Mouse (Mus musculus) left cerebral cortex, adult 18-20 months (tissue): Measurements from ENCODE around the gene Gpc6. TPM values are rescaled to one million over a fixed set of nuclear protein-coding genes. Genes with fewer than 3 reads are reported as not detected.

Source experiments
- DNase-seq, 2 experiments: peaks; one replicate each; pipeline ENCODE4 v3.0.0; 2021 to 2022; ENCODE audit warnings: low spot score in 2 of 2, mixed read lengths in 1 of 2
- total RNA-seq, 2 experiments: library from RNA; stranded (reverse); gene quantifications; 2 replicates each; pipeline ENCODE4 v1.2.3; 2021

Gpc6 gene
- total RNA-seq, 2 experiments from 2014 or later: 12.4 to 12.8 TPM

DNA sequence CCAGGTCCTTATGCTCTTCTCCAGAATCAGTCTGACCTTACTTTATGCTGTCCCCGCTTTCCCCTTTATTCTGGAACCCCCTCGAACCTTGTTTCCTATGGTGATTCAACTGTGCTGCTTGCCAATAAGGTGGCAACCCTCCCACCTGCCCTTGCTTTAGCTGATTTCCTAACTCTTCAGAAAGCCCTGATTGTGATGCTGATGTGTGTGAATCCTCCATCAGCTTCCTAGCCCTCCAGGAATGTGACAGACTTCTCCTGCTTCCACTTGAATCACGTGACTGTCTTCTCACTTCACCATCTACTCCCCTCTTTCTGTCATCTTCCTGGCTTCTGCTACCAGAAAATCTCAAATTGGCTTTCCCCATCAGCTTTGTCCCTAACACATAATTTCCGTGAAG lies 305.4 kb downstream of the Gpc6 start:
- DNase-seq: no peak

DNA sequence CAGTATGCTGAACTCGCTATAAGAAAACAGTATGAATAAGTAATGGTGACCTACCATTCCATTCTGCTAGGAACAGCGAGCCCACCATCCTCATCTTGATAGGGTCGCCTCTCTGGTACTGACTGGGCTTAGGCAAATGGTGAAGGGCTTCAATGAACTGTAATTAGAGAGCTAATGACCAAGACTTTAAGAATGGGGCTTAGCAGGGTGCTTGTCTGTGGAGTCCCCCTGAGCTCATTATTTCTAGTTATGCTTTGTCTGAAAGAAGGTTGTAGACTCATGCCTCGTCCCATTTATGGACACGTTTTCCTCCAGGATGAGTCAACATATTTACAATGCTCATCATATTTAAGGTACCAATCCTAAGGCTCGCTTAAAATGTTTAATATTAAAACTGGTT lies 313.1 kb downstream of the Gpc6 start:
- no peak for DNase-seq

DNA sequence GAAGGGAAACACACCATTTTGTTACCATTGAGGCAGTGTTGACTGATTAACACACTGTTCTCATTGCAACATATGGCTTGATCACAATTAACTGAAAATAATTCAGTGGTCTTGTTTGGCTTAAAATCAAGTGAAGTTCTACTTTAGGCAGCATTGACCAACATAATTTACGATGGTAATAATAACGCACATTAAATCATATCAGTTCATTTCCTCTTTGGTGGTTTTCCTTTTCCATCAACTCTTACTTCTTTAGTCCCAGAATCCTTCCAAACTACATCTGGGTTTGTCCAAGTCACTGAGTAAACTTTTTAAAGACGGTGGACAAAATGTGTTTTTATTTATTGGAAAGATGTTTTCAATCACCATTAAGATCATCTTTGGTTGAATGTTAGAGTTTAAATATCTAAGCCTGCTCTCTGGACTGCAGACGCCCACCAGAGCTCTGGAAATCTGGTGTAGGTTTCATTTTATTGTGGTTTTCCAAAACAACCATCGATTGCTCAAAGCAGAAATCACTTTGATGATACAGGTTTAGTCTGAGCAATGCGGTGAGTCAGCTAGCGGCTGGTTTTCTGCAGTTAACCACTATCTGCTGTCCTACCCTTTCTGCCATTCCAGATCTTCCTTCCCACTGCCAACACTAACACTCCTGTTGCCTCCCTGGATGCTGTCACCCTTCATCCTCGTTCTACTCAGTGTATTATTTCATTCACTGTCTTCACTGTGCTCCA lies 314.7 kb downstream of the Gpc6 start:
- no peak for DNase-seq

DNA sequence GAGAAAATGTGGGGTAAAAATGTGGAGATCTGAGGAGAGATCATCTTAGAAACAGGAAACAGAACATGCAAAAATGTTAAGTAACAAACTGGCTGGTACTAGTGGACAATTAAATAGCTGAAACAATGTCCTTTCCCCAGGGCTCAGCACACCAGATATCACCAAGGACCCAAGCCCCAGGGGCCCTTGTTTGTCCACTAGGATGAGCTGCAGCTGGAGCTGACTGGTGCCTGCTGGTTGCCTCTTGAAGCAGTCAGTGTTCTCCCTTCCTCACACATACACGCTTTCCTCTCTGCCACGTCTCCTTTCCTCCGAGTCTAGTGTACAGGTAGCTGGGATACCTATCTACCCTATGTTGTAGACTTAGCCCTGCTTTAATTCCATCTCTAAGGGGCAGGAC lies 320.5 kb downstream of the Gpc6 start:
- DNase-seq: no peak

DNA sequence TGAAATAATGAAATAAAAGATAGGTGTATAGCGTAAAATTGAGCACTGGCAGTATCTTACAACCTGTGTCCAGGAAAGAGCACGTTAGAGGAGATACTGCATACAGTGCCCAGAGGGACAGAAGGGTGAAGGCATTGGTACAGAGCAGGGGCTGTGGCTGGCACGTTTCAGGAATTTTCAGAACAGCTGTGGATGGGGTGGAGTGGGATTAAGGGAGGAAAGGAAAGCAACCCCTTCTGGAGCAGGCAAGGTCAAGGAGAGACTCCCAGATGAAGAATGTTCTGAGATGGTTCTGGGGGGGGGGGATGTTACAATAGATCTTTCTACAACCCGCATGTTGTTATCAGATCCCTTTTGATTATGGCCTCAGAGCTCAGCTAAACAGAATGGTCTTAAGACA lies 331.1 kb downstream of the Gpc6 start:
- no peak for DNase-seq

DNA sequence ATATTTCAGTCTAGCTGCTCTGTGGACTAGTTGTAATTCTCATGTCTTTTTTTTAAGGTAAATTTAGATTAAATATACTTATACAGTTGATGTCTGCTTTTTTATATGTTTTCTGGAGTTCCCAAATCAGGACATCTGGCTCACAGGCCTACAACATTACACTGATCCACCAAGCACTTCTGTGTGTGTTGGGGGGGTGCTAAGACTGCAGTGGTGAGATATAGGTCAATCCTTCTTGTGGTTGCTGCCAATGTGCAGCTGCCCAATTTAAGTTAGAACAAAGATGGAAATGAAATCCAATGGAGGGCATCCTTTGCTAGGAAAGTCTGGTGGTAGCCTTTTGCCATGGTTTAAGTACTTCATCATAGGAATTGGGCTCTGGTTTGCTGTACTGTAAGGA lies 340.5 kb downstream of the Gpc6 start:
- no peak for DNase-seq

DNA sequence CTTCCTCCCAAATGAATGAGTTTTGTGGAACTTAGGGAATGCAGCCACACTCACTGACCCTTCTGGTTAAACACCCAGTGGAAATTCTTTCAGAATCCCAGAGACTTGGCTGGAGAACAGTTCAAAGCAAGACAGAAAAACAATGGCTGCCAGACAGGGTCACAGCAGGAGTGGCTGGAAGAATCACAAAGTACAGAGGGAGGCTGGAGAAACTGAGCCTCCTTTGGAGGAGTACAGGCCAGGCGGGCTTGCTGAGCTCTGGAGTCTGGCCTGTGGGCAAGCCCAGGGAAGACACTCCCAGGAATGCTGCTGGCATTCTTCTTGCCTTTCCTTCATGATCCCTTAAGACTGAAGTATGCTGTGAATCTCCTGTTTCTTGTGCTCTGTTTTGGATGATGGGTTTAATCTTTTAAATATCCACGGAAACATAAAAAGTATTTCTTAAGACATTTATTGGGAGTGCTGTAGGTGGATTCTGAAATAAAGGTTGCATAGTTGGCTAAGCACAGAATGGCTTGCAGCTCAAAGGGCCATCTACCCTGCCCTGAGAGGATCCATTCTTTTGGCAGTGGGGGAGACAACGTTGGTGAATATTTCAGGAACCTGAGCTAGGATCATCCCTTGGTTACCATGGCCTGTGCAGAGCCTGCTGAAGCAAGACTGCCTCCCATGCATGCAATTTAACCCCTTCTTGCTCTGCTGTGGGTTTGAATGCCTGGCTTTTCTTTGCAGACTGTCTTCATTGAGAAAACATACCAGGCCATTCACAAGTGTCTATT lies 342.9 kb downstream of the Gpc6 start:
- no peak for DNase-seq

DNA sequence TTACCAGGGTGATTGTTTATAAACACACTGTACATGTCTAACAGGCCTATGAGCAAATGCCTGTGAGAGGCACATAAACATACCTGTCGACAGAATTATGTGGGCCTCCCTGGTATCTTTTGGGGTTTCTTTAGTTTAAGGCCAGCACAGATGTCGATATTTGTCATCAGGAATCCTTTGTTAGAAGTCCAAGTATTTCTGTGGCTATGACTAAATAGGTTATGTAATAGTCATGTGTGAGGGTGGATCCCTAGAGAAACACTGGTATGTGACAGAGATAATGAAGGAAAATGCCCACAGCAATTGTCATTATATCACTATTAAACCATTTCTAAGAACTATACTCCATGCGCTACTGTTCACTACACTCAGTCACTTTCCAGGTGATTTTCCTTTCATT lies 358.5 kb downstream of the Gpc6 start:
- no peak for DNase-seq

DNA sequence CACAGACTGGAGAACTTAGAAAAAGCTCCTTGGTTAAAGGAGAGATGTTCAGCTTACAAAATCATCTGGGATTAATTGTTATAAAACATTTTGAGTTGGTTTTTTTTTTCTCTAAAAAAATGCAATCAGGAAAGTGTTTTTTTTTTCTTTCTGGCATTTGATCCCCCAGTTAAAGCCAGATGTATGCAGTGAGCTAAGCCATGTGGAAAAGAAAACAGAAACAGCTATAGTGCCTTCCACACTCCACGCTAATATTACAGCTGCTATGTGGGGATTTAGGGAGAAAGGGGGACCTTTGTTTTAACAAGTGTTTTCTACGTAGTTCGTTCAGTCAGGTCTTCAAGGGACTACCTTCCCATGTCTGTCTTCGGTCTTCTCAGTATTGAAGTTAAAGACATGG lies 368.6 kb downstream of the Gpc6 start:
- DNase-seq: no peak

DNA sequence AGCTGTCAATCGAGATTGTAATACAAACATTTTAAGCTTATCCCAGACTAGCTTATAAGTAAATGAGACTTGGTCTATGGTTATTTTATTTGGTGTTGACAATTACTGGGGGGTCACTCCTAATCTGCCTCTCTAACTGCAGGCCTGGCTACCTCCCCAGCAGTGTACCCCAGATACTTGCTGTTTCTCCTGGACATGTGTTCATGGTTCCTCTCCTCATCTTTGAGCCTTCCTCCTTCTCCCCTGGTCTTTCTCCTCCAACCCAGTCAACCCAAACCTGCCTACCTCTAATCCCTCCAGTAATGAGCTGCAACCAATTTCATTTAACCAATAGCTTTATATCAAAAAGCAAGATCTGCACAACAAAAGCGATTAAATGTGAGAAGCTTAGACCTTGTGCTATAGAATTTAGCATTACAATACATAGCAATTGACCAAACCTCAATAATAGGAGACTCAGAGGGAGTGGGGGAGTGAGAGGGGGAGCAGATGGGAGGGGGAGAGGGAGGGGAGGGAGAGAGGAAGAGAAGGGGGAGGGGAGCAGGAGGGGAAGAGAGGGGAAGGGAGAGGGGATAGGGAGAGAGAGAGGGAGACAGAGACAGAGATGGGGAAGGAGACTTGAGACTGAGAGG lies 371.2 kb downstream of the Gpc6 start:
- DNase-seq: no peak

DNA sequence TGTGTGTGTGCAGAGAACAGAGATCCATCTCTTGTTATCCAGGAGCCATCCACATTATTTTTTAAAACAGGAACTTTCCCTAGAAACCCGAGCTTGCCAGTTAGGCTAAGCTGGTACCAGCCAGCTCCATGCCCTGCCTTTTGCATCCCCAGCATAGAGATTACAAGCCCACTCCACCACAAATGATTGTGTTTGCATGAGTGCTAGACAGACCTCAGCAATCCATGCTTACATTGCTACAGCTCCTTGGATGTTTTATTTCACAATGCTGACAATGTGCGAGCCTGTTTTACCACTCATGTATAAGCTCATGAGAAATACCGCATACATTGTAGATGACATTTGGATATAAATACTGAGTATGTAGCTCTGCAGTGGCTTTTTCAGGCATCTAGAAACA lies 375.9 kb downstream of the Gpc6 start:
- no peak for DNase-seq

DNA sequence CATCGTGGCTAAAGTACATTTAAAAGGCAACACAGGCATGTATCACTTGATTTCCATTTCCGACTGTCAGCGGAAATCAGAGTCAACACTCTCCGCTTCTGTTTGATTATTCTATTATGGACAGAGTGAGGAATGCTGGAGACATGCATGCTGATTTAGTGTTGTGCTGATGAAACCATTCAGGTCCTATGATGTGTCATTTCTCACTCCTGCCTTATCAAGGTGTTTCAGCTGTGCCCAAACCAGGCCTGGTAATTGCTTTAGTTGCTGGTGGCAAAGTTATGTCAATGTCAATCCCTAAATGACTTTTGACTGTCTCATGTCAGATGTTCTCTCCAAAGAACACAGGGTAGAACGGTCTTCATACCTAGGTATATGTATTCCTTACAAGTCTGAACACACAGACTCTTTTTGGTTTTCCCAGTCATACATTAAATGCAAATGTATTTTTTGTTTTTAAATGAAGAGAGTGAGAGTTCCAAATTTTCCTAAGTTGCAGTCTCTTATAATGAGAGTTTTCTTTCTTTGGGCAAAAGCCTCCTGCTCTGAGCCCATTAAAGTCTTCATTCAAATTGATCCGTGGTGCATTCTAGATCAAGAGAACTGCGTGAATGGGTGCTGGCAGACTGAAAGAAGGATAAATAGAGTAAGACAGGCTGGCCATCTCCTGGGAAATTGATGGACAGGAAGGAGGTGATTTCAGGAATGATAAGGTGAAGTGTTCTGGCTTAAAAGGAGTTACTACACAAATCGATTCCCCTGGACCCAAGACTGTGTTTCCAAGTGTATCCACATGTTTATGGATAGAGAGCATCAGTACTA lies 379.0 kb downstream of the Gpc6 start:
- no peak for DNase-seq

DNA sequence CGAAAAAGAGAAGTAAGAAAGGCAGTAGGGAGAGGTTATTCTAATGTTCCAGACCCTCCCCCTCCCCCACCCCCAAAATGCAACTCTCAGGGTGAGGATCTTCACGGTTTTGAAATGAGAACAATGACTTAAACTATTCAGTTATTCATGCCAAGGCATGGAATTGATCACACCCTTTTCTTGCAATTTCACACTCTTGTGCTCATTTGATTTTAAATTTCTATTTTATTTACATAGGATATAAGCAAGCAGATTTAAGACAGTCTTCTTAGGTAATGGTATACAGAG lies 379.6 kb downstream of the Gpc6 start:
- DNase-seq: no peak

DNA sequence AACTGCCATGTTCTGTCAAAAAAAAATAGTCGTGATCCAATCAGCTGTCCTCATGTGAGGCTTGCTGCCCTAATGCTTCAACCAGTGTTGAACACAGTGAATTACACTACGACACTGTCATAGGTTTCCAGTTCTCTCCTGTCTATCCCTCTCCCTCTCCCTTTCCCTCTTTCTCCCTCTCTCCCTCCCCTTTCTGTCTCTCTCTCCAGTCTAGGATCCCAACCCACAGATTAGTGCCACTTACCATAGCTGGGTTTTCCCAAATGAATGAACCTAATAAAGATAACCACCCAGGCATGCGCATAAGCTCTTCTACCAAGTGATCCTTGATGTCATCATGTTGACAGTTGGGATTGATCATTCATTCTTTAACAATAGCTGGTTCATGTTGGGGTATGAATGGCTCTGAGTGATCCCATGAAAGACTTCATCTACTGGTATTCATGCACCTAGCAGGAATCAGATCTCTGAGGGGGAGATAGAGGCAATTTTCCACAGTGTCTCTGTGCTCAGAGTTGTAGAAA lies 384.9 kb downstream of the Gpc6 start:
- DNase-seq: no peak

DNA sequence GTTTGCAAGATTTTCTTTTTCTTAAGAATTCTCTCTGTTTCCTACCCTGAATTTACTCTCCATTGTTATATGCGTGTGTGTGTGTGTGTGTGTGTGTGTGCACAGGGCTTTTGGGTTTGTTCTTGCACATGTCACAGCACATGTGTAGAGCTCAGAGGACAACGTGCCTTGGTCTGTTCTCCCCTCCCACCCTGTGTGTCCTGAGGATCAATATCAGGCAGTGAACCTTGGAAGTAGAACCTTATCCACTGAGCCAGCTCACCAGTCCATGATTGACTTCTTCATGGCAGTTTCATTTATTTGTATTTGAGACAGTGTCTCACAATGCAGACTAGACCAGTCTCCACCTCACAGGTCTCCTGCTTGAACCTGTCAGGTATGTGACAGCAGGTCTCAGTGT lies 399.1 kb downstream of the Gpc6 start:
- no peak for DNase-seq

DNA sequence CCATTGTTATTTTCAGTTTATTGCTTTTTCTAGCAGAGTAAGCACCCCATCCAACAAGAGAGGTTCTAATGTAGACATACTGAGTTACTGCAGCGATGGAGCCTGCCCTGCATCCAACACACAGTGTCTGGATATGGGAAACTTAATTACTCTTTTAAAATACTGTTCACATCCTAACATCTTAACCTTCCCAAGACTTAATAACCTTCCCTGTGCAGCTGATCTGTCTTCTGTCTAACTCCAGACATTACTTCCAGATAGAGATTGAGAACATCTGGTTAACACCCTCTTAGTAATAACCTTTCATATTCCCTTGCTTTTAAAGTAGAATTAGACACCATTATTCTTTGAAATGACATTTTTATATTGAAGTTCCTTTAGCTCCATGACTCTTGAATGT lies 407.1 kb downstream of the Gpc6 start:
- DNase-seq: no peak

DNA sequence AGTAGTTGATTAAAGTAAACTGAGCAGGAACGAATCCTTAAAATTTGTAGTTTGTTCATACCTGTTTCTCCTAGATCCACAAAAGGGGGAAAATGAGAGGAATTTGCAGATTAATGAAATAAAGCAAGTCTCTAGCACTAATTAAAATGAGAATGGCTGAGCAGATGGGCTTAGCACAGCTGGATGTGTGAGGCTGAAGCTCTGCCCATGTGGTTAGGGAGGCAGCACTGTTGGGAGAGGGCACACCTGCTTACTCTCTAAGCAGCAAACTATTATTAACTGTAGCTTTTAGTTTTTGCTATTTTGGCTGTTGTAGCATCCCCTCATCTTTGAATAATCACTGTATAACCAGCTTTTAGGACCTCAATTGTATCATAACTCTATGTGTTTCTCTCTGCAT lies 412.2 kb downstream of the Gpc6 start:
- no peak for DNase-seq

DNA sequence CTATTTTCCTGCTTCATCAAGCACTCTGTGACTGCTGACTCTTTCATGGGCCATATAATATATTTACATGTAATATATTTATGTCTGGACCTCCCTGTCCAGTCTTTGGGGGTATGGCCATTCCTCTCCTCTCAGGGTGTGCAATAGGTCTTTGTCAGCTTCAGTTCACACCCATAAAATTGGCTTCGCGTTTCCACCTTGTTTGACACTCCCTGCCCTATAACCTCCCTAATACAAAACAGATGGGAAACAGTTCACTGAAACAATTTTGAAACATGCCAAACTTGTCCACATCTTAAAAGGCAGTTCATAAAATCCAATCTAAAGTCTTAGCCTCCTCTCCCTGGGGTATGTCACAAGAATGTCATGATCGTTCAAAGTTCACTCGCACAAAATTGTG lies 415.4 kb downstream of the Gpc6 start:
- DNase-seq: no peak

DNA sequence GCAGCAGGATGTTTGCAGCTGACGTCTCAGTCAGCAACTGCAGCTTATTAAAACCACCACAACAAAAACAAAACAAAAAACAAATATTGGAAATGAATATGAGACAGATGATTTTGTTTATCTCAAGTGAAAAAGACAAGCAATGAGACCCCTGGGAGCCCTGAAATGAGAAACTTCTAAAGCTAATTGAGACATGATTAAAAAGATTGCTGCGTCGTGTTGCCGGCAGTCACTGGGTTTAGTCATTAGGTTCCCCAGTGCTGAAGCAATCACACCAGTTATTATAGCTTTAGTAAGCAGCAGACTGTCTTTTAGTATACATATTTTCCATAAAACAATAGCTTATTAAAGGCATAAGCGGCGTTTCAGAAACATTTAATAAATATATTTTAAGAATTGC lies 419.4 kb downstream of the Gpc6 start:
- no peak for DNase-seq

DNA sequence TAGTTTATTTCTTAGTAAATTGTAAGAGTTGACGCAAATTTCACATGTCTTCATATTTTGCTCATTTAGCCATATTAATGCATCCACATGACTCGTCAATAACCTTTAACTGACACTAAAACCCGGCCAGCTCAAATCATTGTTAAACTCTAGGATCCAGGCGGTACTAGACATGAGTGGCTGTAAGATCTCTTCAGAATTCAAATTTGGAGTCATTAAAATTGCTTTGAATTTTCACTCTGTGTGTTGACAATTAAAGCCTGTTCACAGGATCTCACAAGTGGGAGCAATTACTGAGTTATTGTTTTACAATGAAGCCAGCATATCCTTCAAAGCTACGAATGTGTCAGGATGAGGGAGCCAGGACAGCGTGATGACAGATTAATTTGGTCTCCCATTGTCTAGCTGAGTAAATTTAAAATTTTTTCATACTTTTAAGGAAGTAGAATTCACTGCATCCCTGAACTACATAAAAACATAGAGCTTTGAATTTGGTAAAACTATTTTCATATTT lies 421.3 kb downstream of the Gpc6 start:
- DNase-seq: no peak

DNA sequence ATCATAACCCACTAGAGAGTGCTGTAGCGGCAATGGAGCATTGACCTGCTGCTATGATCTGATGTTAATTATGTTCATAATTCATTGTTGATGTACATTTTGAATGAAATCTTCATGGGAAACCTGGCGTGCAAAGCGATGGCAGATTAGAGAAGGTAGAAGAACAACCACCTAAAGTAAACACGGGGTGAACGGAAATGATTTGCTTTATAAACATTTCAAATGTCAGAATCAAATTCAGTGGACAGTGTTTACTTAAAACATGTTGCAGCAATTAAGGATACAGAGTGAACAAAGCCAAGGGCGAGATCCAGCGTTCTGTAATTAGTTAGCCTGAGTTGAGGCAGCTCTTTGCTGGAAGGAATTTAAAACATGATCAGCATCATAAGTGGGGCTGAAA lies 426.2 kb downstream of the Gpc6 start:
- no peak for DNase-seq
